9 mouse cellular contexts compared by ENCODE assay signal in genomic region chr2:31917636-31918035, GRCm38 (mm10). TPM values are rescaled to one million over a fixed set of nuclear protein-coding genes. Genes with fewer than 3 reads are reported as not detected.
DNase-seq lines count a peak whose midpoint lies in the region; ATAC-seq and TF ChIP-seq lines count a peak whose summit lies in the region.
"Had no signal": no experiment of that assay in that cellular context is flagged by ENCODE, and none has a peak within 500 bp of the region (broad histone marks: within the 10 kb centered on the region; RNA-seq: fewer than 3 reads in every experiment).

No protein-coding gene starts in this region.

- DNase-seq in heart, postnatal 0 days (ENCODE audit: low spot score) = peak; percentile 18
- DNase-seq in 3T3-L1 (ENCODE audit: low read depth, low spot score) (peak; percentile 84), MEL (ENCODE audit: low read depth, low spot score) (peak; percentile 60)
- peak; percentile 38 to 54 for DNase-seq in cerebellum, postnatal 25 days
- DNase-seq in kidney, postnatal 4 days = peak; percentile 67 to 73
- peak; percentile 43 for DNase-seq in splenic B cell, adult 2 months (ENCODE audit: low read depth, low spot score)
- no peak for DNase-seq in left cerebral cortex, postnatal 14 days (ENCODE audit: low spot score in 2 of 2)

- peak; percentile 70 for TF ChIP-seq CTCF in heart, postnatal 0 days (IDR thresholded peaks at IDR 0.05; ENCODE audit: low read depth)
- peak; percentile 60 to 85 (median 84) for TF ChIP-seq CTCF in MEL (IDR thresholded peaks at IDR 0.05 in 2 of 3, conservative IDR thresholded peaks at IDR 0.05 in 1 of 3; ENCODE audit: control insufficient read depth in 1 of 3, insufficient read depth in 1 of 3, low read depth in 2 of 3, low read length in 3 of 3, poor library complexity in 1 of 3, severe bottlenecking in 1 of 3)

- no peak overlapping the region for H3K27ac ChIP-seq in heart, postnatal 0 days (ENCODE audit: low read depth)
- no peak overlapping the region for H3K27ac ChIP-seq in heart, embryonic 11.5 days (ENCODE audit: low read depth, low read length)
- no peak overlapping the region for H3K27ac ChIP-seq in MEL (ENCODE audit: control insufficient read depth, low read depth, low read length)
- H3K27ac ChIP-seq: embryonic facial prominence, embryonic 12.5 days had no signal

- no peak overlapping the region for H3K4me2 ChIP-seq in heart, postnatal 0 days (ENCODE audit: low read depth, low read length)
- no peak overlapping the region for H3K4me2 ChIP-seq in heart, embryonic 11.5 days
- H3K4me2 ChIP-seq: embryonic facial prominence, embryonic 12.5 days had no signal

- no peak for TF ChIP-seq EP300 in heart, postnatal 0 days (IDR thresholded peaks at IDR 0.05; ENCODE audit: low read depth)
- no peak for TF ChIP-seq EP300 in MEL (IDR thresholded peaks at IDR 0.05; ENCODE audit: low read depth in 1 of 2, low read length in 2 of 2)

- intact Hi-C loops in left cerebral cortex, postnatal 14 days (cut with DNase I) = loop anchor here (5.0 kb wide), 1 partner anchor 235 kb away; no protein-coding TSS in a partner anchor

- H3K9me3 ChIP-seq in heart, postnatal 0 days (replicated peaks; ENCODE audit: control insufficient read depth, low read length) = no peaks in the 10 kb centered on the region
- no peaks in the 10 kb centered on the region for H3K9me3 ChIP-seq in heart, embryonic 11.5 days (replicated peaks; ENCODE audit: control insufficient read depth, low read length)
- no peaks in the 10 kb centered on the region for H3K9me3 ChIP-seq in MEL (replicated peaks; ENCODE audit: insufficient read depth, low read length)
- H3K9me3 ChIP-seq: embryonic facial prominence, embryonic 12.5 days had no signal

- no peak overlapping the region for H3K9ac ChIP-seq in heart, postnatal 0 days (replicated peaks; ENCODE audit: low read depth, low read length)
- no peak overlapping the region for H3K9ac ChIP-seq in heart, embryonic 11.5 days (ENCODE audit: low read depth, low read length)
- H3K9ac ChIP-seq in MEL (ENCODE audit: control insufficient read depth, low read depth, low read length, poor library complexity, severe bottlenecking) = no peak overlapping the region
- H3K9ac ChIP-seq: embryonic facial prominence, embryonic 12.5 days had no signal

- peak; percentile 80 for TF ChIP-seq RAD21 in MEL (IDR thresholded peaks at IDR 0.05; ENCODE audit: low read depth, low read length)

- H3K79me2 ChIP-seq in MEL (ENCODE audit: control insufficient read depth, insufficient read depth, low read length, poor library complexity) = no peaks in the 10 kb centered on the region

- peaks cover 14% of the 10 kb centered on the region; the same call in 1 of the 2 replicates for H3K27me3 ChIP-seq in heart, postnatal 0 days (ENCODE audit: control insufficient read depth, insufficient read depth, low read length)
- peaks cover 24% of the 10 kb centered on the region for H3K27me3 ChIP-seq in heart, embryonic 11.5 days (ENCODE audit: control insufficient read depth, insufficient read depth, low read length)
- peaks cover 11 to 16% of the 10 kb centered on the region in 2 experiments for H3K27me3 ChIP-seq in MEL (ENCODE audit: control insufficient read depth in 1 of 2, insufficient read depth in 2 of 2, low read length in 2 of 2)
- H3K27me3 ChIP-seq in splenic B cell, adult 2 months (ENCODE audit: control insufficient read depth, insufficient read depth, low read length, poor library complexity, severe bottlenecking) = no peaks in the 10 kb centered on the region
- H3K27me3 ChIP-seq: embryonic facial prominence, embryonic 12.5 days had no signal

- no peak for TF ChIP-seq POLR2A in MEL (IDR thresholded peaks at IDR 0.05; ENCODE audit: control insufficient read depth in 1 of 2, insufficient read depth in 1 of 2, low read depth in 1 of 2, low read length in 2 of 2, poor library complexity in 1 of 2)

- 24% methylated on average over 4 of the region's 4 CpGs for WGBS in heart, postnatal 0 days
- 25% methylated on average over 4 of the region's 4 CpGs for WGBS in heart, embryonic 11.5 days (ENCODE audit: insufficient replicate concordance)

- no peaks in the 10 kb centered on the region for H3K36me3 ChIP-seq in heart, postnatal 0 days (replicated peaks; ENCODE audit: control insufficient read depth, insufficient read depth, low read length)
- no peaks in the 10 kb centered on the region for H3K36me3 ChIP-seq in heart, embryonic 11.5 days (ENCODE audit: control insufficient read depth, insufficient read depth, low read length)
- H3K36me3 ChIP-seq in MEL (ENCODE audit: control insufficient read depth in 1 of 2, insufficient read depth in 2 of 2, low read length in 2 of 2) = no peaks in the 10 kb centered on the region
- no peaks in the 10 kb centered on the region for H3K36me3 ChIP-seq in splenic B cell, adult 2 months (ENCODE audit: control insufficient read depth, insufficient read depth, low read length, poor library complexity, severe bottlenecking)
- H3K36me3 ChIP-seq: embryonic facial prominence, embryonic 12.5 days had no signal

- no peaks in the 10 kb centered on the region for H3K4me1 ChIP-seq in heart, postnatal 0 days (ENCODE audit: control insufficient read depth, insufficient read depth)
- H3K4me1 ChIP-seq in heart, embryonic 11.5 days (ENCODE audit: control insufficient read depth, insufficient read depth, low read length) = no peaks in the 10 kb centered on the region
- H3K4me1 ChIP-seq in MEL (ENCODE audit: control insufficient read depth in 1 of 2, insufficient read depth in 2 of 2, low read length in 2 of 2) = no peaks in the 10 kb centered on the region
- H3K4me1 ChIP-seq: embryonic facial prominence, embryonic 12.5 days had no signal

- ATAC-seq in heart, postnatal 0 days (ENCODE audit: insufficient read depth, low read depth) = no peak
- ATAC-seq in heart, embryonic 11.5 days (replicated peaks; ENCODE audit: insufficient number of reproducible peaks, low FRiP score, low TSS enrichment) = no peak

- no peak overlapping the region for H3K4me3 ChIP-seq in heart, postnatal 0 days (ENCODE audit: low read depth, low read length)
- H3K4me3 ChIP-seq in heart, embryonic 11.5 days (ENCODE audit: low read depth, low read length) = no peak overlapping the region
- H3K4me3 ChIP-seq in MEL (ENCODE audit: control insufficient read depth in 1 of 2, insufficient read depth in 1 of 2, low read depth in 2 of 2, low read length in 2 of 2) = no peak overlapping the region
- H3K4me3 ChIP-seq: embryonic facial prominence, embryonic 12.5 days had no signal

TF ChIP-seq in MEL, 35 proteins besides CTCF, POLR2A, EP300 and RAD21:
- TF ChIP-seq ZMIZ1 (IDR thresholded peaks at IDR 0.05; ENCODE audit: low read depth, low read length) (no peak), NELFE (IDR thresholded peaks at IDR 0.05; ENCODE audit: low read depth, low read length) (no peak), SMC3 (IDR thresholded peaks at IDR 0.05; ENCODE audit: low read depth, low read length) (peak; percentile 81), ZC3H11A (IDR thresholded peaks at IDR 0.05; ENCODE audit: low read depth, low read length) (peak; percentile 80), RCOR1 (IDR thresholded peaks at IDR 0.05; ENCODE audit: low read depth, low read length) (no peak)

RNA-seq across cellular contexts. Expression of gene Lamc3, which starts 30.5 kb away (rescaled TPM):
- total RNA-seq in heart, postnatal 0 days (2014; rRNA removed; ENCODE audit: low replicate concordance) = 0.65 and 1.8 TPM in 2 replicates
- 0.14 and 0.16 TPM in 2 replicates for polyA plus RNA-seq in heart, postnatal 0 days (2015; fragmentation: Nextera tagmentation; extraction: Ambion mirVana)
- polyA plus RNA-seq in heart, embryonic 11.5 days (2014; fragmentation: Nextera tagmentation; extraction: Ambion mirVana) = 1.0 and 1.5 TPM in 2 replicates
- not detected in 2 replicates for total RNA-seq in MEL (2012; rRNA removed)
- polyA plus RNA-seq in MEL (2012; ENCODE audit: insufficient read depth in 1 of 2, insufficient read length in 2 of 2, low read depth in 1 of 2, low replicate concordance in 2 of 2, missing spikeins in 1 of 2) = not detected
- 10 to 100 TPM in 1 of 2 experiments, 1 to 10 TPM in 1; 9.2 to 11.4 TPM for total RNA-seq in left cerebral cortex, postnatal 14 days (2021)

RNA-seq across cellular contexts. Expression of gene Aif1l, which starts 32.3 kb away (rescaled TPM):
- 21.6 and 35.9 TPM in 2 replicates for total RNA-seq in heart, postnatal 0 days (2014; rRNA removed; ENCODE audit: low replicate concordance)
- 36.5 and 37.4 TPM in 2 replicates for polyA plus RNA-seq in heart, postnatal 0 days (2015; fragmentation: Nextera tagmentation; extraction: Ambion mirVana)
- polyA plus RNA-seq in heart, embryonic 11.5 days (2014; fragmentation: Nextera tagmentation; extraction: Ambion mirVana) = 83.7 and 101 TPM in 2 replicates
- 0.16 and 0.69 TPM in 2 replicates for total RNA-seq in MEL (2012; rRNA removed)
- 1 to 10 TPM in 1 of 2 experiments, not detected in 1; 1.9 TPM for polyA plus RNA-seq in MEL (2012; ENCODE audit: insufficient read depth in 1 of 2, insufficient read length in 2 of 2, low read depth in 1 of 2, low replicate concordance in 2 of 2, missing spikeins in 1 of 2)
- total RNA-seq in left cerebral cortex, postnatal 14 days (2021) = 1 to 10 TPM; 2.4 to 7.1 TPM

RNA-seq across cellular contexts. Expression of gene Nup214, which starts 56.6 kb away (rescaled TPM):
- total RNA-seq in heart, postnatal 0 days (2014; rRNA removed; ENCODE audit: low replicate concordance) = 17.3 and 17.7 TPM in 2 replicates
- 35.7 and 37.9 TPM in 2 replicates for polyA plus RNA-seq in heart, postnatal 0 days (2015; fragmentation: Nextera tagmentation; extraction: Ambion mirVana)
- 53.5 and 54.0 TPM in 2 replicates for polyA plus RNA-seq in heart, embryonic 11.5 days (2014; fragmentation: Nextera tagmentation; extraction: Ambion mirVana)
- total RNA-seq in MEL (2012; rRNA removed) = 60.9 and 71.4 TPM in 2 replicates
- polyA plus RNA-seq in MEL (2012; ENCODE audit: insufficient read depth in 1 of 2, insufficient read length in 2 of 2, low read depth in 1 of 2, low replicate concordance in 2 of 2, missing spikeins in 1 of 2) = 100 to 1,000 TPM in 1 of 2 experiments, 10 to 100 TPM in 1; 78.6 to 163 TPM
- 10 to 100 TPM; 51.3 to 53.5 TPM for total RNA-seq in left cerebral cortex, postnatal 14 days (2021)

Comparison
In these comparisons a context has a peak if more than half of its experiments do, and no peak if none do; other contexts are left out.
1. DNase-seq: peak in heart, postnatal 0 days (single experiment), 3T3-L1 (single experiment), MEL (single experiment), cerebellum, postnatal 25 days (2 of 2), kidney, postnatal 4 days (2 of 2) and splenic B cell, adult 2 months (single experiment); none in left cerebral cortex, postnatal 14 days (0 of 2).